Mouse (Mus musculus): ENCODE data around the gene Sptssa.

GRCm38 (mm10) chr12:54665526-54665925, 9.2 kb upstream of the Sptssa start:
- TF ChIP-seq CTCF (IDR thresholded peaks at IDR 0.05; ENCODE audit: low read depth): no peak
- TF ChIP-seq EP300 (IDR thresholded peaks at IDR 0.05; ENCODE audit: low read depth): no peak
